Mouse (Mus musculus): ENCODE measurements at regions not wholly inside any gene's neighbourhood (a gene's known extent, or its start where the extent isn't known, plus 50 kb on each side); places are given as distances from the start of the nearest gene placed in this dataset.
"Not testable (repeated sequence)": the region's sequence is repeated elsewhere in the genome, so short reads cannot be mapped to it uniquely, and the experiment has no call there.

GRCm38 (mm10) chr9:78769168-78769567 is 153.8 kb downstream of the Cd109 start:
- DNase-seq (ENCODE audit: low read depth, low spot score), result no peak

DNA sequence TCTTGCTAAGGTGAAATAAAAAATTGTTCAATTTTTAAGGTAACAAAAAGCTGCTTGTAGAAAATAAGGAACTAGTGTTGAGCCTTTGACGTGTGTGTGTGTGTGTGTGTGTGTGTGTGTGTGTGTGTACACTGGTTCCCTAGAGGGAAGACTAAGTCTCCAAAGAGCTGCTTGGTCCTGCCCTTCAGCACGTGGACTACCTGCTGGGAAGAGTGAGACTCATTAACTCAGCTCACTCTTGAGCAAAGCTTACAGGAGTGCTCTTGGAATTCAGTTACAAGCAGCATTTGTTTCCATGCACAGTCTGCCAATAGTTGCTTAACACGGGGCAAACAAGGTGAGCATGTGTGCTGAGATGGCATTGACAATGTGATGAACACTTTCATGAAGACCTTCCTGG is 158.6 kb downstream of the Cd109 start:
- DNase-seq (ENCODE audit: low read depth, low spot score), result no peak

GRCm38 (mm10) chr9:78775462-78775861 is 160.1 kb downstream of the Cd109 start:
- DNase-seq (ENCODE audit: low read depth, low spot score), result peak; percentile 45

GRCm38 (mm10) chr9:78780595-78780994 is 165.2 kb downstream of the Cd109 start:
- DNase-seq (ENCODE audit: low read depth, low spot score), result no peak

DNA sequence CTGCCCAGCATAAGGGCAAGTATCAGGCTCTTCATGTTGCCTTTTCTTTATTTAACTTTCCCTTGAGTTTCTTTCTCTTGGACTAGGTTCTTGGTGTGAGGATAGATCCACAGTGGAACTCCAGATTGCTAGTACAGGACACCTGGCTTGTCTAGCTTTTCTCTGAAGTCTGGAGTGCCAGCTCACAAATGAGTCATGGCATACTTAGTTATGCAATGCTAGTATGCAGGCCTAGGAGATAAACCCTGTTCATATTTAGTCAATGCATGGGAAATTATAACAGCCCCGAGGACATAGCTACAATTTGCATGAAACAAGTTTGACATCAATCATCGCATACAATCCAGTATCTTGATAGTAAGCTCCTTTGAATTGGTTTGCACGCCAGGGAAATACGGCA is 167.0 kb downstream of the Cd109 start:
- no peak for DNase-seq (ENCODE audit: low read depth, low spot score)

DNA sequence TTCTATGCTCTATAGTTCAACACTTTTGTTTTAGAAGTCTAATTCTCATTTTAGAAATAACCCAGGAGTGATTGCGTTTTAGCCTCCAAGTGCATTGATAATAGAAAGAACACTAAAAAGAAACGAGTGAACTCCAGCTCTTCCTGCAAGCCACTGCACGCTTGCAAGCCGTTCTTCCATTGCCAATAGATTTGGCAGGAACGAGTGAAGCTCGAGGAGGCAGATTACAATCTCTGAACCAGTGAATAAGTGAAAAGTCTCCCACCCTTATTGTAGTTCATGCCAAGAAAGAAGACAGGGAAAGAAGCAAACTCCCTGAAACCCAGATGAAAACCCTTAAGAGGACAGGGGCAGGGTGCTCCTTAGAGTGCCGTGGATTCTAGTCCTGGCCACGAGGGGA is 167.5 kb downstream of the Cd109 start:
- no peak for DNase-seq (ENCODE audit: low read depth, low spot score)

GRCm38 (mm10) chr9:78787866-78788265 is 172.5 kb downstream of the Cd109 start:
- peak; percentile 54 for DNase-seq (ENCODE audit: low read depth, low spot score)

GRCm38 (mm10) chr9:78789703-78790102 is 174.4 kb downstream of the Cd109 start:
- DNase-seq (ENCODE audit: low read depth, low spot score), result no peak

DNA sequence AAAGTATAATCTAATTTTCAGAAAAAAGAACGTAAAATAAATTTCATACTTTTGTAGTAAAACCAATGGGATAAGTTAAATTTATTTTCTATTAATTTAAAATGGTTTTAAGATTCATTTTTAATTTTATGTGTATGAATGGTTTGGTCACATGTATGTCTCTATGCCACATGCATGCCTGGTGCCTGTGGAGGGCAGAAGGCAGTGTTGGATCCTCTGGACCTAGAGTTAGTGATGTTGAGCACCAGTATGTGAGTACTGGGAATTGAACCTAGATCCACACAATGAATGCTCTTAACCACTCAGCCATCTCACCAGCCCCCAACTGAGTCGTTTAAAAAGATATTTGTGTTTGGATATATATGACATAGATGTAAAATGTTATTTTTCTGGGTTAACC is 174.8 kb downstream of the Cd109 start:
- no peak for DNase-seq (ENCODE audit: low read depth, low spot score)

GRCm38 (mm10) chr9:78795801-78796200 is 180.5 kb downstream of the Cd109 start:
- no peak for DNase-seq (ENCODE audit: low read depth, low spot score)

- DNase-seq (ENCODE audit: low read depth, low spot score), result no peak
Observed at GRCm38 (mm10) chr9:78817221-78817620, 201.9 kb downstream of the Cd109 start.

DNA sequence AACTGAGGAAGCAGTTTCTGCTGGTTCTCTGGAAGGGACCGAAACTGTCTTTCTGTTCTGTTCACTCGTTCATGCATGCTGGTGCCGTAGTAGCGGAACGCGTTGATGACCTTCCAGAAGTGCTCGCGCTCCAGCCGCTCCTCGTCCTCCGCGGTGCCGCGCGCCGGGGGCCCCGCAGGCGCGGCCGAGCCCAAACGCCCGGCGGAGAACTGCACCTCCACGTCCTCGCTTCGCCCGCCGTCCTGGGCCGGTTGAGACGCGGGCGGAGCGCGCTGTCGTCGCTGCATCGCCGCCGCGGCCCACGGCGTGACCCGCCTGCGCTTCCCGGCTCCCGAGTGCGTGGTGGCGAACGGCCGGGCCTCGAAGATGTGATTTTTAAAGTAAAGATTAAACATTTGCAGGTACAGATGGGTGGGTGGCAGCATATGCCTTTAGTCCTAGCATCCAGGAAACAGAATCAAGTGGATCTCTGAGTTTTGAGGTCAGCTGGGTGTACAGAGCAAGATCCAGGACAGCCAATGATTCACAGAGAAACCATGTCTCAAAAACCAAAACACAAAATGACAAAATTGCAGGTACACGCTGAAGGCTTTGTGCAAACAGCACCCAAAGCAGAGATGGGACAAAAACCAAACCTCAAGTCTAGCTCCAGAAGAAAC is 206.3 kb downstream of the Cd109 start:
- DNase-seq (ENCODE audit: low read depth, low spot score), result not testable (repeated sequence)

DNA sequence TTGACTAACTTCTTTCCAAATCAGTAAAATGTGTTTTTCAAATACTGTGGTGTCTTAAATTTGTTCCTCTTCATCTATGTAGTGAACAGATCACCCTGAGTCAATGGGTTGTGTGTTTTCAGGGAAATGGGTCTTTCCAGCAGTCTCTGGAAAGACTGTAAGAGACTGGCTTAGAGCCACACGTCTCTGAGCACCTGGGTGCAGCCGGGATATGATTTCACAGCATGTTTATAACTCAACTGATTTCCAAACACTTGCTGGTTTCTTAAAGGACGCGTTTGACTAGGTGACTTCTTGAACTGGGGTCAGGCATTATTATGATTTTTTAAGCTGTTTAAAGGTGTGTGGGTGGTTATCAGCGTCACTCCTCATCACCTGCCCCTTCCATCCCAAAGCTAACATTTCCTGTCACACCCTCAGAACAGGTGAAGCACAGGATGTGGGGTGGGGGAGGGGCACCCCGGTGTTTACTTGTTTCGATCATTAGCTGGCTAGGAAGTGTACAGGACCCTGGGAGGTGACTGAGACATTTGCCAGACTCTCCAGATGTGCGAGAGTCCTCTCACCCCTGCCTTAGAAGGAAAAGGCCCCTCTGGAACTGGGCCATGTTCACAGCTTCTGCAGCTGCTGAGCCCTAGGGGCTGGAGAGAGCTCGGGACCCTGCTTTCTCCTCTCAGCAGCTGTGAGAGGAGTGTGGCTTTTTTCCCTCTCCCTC is 229.8 kb downstream of the Cd109 start:
- DNase-seq (ENCODE audit: low read depth, low spot score), result peak; percentile 16

DNA sequence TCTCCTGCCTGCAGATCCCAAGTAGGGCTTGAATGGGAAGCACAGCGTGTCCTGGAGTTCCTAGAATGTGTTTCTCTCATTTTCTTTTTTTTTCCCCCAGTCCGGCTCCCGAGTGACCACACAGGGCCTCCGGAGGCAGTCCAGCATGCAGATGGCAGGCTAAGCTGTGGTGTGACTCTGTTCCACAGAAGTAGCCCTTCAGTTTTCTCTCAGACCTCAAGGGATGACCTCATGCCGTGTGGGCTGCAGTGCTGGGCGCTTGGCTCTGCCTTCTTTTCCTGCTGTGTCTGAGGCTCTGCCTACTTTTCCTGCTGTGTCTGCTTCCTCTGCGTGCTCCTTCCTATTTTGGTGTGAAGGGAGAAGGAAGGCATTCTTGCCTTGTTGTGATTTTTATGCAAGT is 230.8 kb downstream of the Cd109 start:
- no peak for DNase-seq (ENCODE audit: low read depth, low spot score)

- no peak for DNase-seq (ENCODE audit: low read depth, low spot score)
Observed at GRCm38 (mm10) chr9:78847890-78848563, 232.7 kb downstream of the Cd109 start.

GRCm38 (mm10) chr9:78848564-78848893 is 233.2 kb downstream of the Cd109 start:
- not testable (repeated sequence) for DNase-seq (ENCODE audit: low read depth, low spot score)

DNA sequence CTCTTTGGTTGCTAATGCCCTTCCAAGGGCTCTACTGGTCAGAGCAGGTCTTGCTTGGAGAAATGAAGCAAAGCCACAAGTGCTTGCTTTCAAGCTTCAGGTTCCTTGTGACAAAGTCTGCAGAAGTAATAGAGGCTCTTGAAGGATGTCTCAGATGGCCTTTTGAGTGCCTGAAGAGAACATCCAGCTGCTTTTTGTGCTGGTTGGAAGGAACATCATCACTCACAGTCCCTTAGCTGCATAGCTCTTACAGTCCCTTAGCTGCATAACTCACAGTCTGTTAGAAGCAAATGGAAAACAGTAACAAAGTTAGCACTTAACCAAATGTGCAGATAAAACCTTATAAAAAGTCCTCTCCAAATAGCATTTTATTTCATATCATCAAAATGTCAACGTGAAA is 241.6 kb downstream of the Cd109 start:
- DNase-seq (ENCODE audit: low read depth, low spot score), result no peak

- DNase-seq (ENCODE audit: low read depth, low spot score), result no peak
Observed at GRCm38 (mm10) chr9:78859956-78860355, 244.6 kb downstream of the Cd109 start.

- no peak for DNase-seq (ENCODE audit: low read depth, low spot score)
Observed at GRCm38 (mm10) chr9:78872561-78872960, 257.2 kb downstream of the Cd109 start.

DNA sequence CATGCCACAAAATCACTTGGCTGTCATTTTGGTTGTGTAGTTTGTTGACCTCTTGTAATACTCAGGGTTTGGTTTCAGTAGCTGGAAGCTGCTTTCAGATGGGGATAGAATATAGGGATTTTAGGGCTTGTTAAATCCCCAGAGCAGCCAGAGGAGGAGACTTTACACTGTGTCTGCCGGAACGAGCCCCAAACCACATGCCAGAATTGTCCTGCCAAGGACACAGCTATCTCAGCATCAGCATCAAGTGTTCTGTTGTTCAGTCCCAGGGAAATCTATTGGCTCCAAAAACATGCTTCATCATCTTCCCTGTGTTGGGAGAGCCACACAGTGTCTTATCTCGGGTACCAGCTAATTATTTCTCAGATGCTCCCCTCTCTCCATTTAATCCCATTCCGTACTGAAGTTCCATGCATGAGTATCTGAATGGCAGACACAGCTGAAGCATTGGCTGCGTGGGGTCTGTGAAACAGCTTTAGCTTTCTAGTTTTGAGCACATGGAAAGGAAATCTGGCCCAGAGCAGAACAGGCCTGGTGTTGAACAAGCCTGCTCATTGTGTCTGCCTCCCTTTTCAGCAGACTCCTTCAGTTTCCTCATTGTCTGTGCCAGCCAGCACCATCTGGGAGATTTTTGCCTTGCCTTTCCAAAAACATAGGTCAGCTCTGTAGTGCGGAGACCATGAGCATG is 264.8 kb downstream of the Cd109 start:
- no peak for DNase-seq (ENCODE audit: low read depth, low spot score)

- DNase-seq (ENCODE audit: low read depth, low spot score), result peak; percentile 7
Observed at GRCm38 (mm10) chr9:78880643-78881306, 265.4 kb downstream of the Cd109 start.

DNA sequence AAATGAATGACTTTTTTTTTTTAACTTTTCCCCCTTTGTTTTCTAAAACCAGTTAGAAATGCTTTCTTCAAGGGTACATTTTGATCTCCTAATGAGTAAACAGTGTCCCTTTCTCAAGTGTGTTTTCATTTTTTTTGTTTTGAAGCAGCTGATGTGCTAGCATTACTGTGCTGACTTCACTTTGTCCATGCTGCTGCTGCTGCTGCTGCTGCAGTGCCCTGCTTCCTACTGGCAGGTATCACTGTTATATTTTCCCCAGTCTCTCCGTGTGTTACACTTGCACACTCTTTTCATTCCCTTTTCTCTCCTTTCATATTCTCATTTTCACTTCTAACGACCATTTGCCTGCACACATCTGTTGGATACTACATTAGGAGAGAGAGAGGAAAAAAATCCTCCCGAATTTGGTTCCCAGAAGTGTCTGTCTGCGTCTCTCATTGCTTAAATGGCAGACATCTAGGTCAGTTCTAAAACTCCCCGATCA is 266.0 kb downstream of the Cd109 start:
- DNase-seq (ENCODE audit: low read depth, low spot score), result no peak
